Mouse (Mus musculus) small intestine, adult 2 months (tissue): ENCODE measurements around the gene Tulp4.

ENCODE experiments used
- CTCF ChIP-seq: fragments of 200-500 bp; IDR thresholded peaks from 2 replicates; pipeline ENCODE4 v1.5.1; 2012; ENCODE audit warnings: low read depth, mild to moderate bottlenecking, control low read depth, inconsistent platforms, low read length, moderate library complexity, mixed read lengths; ENCODE audit not compliant: insufficient replicate concordance, insufficient read length; ENCODE audit errors: extremely low read depth
- POLR2A ChIP-seq: fragments of 200-500 bp; IDR thresholded peaks from 2 replicates; pipeline ENCODE4 v1.6.1; 2012; ENCODE audit warnings: low read depth, mild to moderate bottlenecking, control low read depth, inconsistent platforms, low read length, moderate library complexity

DNA sequence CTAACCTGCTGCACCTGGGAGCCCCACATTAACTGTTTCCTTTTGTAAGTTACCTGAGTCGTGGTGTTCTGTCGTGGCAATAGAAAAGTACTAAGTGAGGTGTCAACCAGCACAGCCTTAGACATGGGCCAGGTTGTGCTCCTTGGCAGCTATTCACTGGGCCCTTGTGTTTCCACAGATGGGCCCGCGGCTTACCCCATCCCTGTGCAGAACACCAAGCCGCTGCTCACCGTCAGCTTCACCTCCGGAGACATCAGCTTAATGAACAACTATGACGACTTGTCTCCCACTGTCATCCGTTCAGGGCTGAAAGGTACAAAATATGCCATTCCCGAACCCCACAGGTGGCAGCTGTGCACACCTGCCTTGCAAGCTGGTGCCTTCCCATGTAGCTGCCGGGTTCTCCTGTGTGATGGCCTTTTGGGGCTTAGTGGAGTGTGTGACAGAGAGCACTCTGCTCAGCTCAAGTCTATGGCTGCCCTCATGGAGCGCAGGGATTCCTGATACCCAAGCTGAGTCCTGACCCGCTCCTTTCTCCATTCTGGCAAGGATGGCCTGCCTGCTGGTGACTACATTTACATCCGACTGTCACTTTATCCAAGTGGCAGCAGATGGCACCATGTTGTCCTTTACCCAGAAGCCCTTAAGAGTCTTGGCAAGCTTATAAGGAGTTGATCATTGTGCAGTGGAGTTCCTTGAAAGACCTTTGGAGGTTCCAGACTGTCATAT, 95.4 kb downstream of the Tulp4 start:
- TF ChIP-seq CTCF (no peak), POLR2A (no peak)
